Mouse (Mus musculus) left cerebral cortex, adult 9 months (tissue): ENCODE data around the gene Hist1h1t.
A peak's percentile ranks its signal among the peaks of the same experiment; 100 is the strongest.
"Not testable (repeated sequence)": the region's sequence is repeated elsewhere in the genome, so short reads cannot be mapped to it uniquely, and the experiment has no call there.

ENCODE experiments used
- DNase-seq, 2 experiments: peaks; one replicate each; pipeline ENCODE4 v3.0.0; 2022; ENCODE audit warnings: low spot score in 2 of 2

The Hist1h1t gene

DNA sequence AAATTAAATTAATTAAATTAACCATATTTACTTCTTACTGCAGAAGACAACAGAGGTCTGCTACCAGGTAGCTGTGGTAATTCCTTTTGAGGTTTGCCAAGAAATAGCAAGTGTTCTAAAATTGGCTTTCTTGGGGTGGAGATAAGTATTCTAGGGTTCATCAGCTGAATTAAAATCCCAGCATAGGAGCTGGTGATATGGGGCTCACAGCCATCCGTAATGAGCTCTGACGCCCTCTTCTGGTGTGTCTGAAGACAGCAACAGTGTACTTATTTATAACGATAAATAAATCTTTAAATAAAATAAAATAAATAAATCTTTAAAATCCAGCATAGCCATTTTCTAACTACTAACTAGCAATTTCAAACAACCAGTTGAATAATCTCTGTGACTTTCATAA, 4.2 kb downstream of the Hist1h1t start:
- DNase-seq, result no peak

DNA sequence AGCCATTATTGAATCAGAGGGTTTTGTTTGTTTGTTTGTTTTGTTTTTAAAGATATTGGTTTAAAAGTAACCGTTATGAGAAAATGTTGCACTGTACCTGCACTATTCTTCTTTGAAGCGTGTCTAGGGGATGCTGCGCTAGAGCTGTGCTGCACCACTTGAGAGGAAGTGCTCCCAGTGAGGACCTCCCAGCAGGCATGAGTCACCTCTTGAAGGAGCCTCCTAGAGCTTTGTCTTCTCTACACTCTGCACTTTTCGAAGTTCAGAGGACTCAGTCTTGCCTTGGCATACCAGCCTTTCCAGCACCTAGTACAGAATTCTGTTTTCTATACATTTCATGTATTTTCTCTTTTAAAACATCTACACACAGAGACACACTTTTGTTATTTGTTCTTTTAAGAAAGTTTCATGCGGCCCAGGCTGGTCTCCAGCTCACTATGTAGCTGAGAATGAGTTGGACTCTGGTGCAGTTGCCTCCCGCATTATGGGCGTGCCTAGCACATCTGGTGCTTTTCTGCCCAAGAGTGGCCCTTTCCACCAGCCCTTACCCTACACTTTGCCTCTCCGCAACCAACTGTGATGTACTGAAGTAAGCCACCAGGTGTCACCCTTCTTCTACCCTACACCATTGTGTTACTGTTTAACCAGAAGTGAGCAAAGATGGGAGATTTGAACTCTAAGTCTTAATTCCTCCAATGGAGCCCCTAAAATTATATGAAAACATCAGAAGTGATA, 5.3 kb downstream of the Hist1h1t start:
- DNase-seq, result peak in 1 of 2 experiments; percentile 89

GRCm38 (mm10) chr13:23702220-23702619, 6.6 kb downstream of the Hist1h1t start:
- DNase-seq, result no peak

GRCm38 (mm10) chr13:23702801-23703200, 7.2 kb downstream of the Hist1h1t start:
- not testable (repeated sequence) for DNase-seq

GRCm38 (mm10) chr13:23705751-23706356, 10.2 kb downstream of the Hist1h1t start:
- no peak for DNase-seq

DNA sequence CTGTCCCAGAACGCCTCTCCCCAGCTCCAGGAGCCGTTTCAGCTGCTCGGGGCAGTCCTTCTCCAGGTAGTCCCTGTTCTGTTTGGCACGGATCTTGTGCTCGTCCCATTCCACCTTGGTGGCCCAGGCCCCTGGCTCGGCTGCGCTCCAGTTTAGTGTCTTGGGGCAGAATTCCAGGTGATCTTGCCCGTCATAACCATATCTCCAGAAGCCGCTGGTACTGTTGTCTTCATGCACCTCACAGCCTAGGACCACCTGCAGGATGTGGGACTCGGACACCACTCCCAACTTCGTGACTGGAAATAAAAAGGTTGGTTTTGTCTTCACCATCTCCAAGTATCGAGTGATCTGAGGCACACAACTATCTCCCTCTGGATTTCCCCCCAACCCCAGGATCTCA, 11.2 kb downstream of the Hist1h1t start:
- no peak for DNase-seq

DNA sequence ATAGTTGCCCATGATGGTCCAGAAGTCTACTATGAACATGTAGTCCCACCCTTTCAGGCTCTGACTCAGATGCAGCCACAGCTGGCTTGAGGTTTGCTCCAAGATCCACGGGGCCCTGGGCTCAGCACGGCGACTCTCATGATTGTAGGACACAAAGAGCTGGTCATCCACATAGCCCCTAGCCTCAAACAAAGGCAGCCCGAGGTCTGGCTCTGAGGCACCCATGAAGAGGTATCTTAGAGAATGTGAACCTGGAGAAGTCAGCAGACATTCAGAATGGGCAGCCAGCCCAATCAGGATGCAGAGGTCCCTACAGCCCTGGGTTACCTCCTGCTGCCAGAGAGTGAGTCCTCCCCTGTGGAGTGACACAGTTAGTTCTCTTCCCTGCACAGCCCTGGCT, 12.4 kb downstream of the Hist1h1t start:
- no peak for DNase-seq

DNA sequence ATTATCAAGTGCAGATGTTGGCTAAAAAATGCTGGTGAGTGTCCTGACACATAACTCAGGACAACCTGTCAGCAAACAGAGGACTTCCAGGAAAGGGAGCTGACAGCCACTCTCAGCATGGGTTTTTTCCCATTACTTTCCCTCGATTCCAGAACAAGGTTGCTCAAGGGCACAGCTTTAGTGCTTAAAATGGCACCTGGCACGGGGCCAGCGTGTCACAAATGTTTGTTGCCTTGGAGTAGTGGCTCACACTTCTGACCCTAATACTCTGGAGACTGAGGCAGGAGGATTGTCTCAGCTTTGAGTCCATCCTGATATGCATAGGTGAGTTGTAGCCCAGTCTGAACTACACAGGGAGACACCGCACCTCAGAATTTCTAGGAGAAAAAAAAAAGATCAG, 13.0 kb downstream of the Hist1h1t start:
- no peak for DNase-seq

DNA sequence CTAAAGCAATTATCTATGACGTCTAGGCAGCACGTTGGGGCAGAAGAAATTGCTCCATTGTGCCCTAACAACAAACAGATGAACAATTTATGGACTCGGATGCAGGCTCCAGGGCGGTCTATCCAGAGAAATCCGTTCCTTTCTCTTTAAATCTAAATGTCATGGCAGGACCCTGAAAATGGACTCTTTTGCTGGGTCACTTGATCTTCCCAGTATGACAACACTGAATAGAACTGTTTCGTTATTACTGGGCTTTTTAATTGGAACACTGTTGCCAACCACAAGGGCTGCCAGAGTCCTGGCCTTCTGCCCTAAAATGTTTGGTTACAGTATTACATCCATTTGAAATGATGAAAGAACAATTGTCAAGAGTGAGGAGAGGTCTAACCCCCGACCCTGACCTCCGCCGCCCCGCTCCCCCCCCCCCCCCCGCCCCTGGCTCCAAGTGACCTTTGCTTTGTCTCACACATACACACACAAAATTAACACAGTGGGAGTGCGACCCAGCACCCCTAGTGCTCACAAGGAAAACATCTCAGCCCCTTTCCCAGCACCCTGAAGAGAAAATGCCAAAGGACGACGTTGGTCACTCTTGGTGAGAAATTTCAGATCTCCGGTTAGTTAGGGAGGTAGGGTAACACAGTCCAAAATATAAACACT, 14.2 kb downstream of the Hist1h1t start:
- DNase-seq, result no peak

GRCm38 (mm10) chr13:23710374-23711089, 14.9 kb downstream of the Hist1h1t start, which contains the start of gene Hfe:
TSS of gene Hfe (minus strand) at chr13:23710854.
- DNase-seq, result no peak

GRCm38 (mm10) chr13:23716261-23717042, 20.8 kb downstream of the Hist1h1t start:
- DNase-seq, result no peak

- no peak for DNase-seq
Observed at GRCm38 (mm10) chr13:23717176-23717575, 21.6 kb downstream of the Hist1h1t start.

DNA sequence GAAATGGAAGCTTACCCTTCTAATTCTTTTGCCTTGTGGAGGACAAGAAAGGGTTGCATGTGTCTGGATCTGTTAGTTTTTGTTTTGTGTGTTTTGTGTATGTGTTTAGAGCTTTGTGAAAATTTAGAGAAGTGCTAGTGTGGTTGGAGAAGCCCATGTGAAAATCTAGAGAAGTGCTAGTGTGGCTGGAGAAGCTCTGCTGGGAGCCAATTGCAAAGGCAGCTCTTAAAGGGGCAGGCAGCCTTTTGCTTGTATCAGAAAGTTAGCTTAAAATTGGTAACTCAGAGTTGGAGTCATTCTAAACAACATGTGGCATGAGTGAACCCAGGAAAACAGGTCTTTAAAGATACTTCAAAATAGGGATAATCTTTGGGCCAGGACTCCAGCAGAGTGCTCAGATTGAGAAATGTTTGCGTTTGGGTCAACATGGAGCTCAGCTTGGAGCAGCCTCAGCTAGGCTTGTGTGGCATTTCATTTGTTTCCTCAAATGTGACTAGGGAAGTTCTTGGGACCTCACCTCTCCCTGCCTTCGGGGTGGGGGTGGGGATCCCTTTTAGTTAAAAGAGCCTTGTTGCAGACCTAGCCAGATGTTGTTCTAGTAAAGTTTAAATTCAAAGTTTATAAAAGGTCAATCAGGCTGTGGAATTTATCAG, 22.1 kb downstream of the Hist1h1t start:
- DNase-seq, result not testable (repeated sequence)

- no peak for DNase-seq
Observed at GRCm38 (mm10) chr13:23724239-23724638, 28.6 kb downstream of the Hist1h1t start.

DNA sequence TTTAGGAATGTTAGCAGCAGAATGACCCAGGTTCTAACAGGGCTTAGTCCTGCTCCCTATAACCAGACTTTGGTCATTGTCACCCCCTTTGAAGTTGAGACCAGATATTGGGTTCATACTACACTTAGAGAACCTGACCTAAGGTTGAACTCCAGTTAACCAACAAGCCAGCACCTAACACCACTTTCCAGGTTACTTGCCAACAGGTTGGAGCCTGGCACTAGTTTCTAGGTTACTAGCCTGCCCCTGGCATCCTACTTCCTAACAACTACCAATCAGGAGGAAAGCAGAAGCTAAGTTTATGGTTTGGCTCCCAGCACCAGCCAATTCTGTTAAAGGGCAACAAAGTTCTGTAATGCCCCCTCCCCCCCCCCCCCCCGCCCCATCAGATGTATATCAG, 29.6 kb downstream of the Hist1h1t start:
- no peak for DNase-seq

GRCm38 (mm10) chr13:23728472-23729191, 33.0 kb downstream of the Hist1h1t start:
- DNase-seq, result no peak

GRCm38 (mm10) chr13:23729192-23729525, 33.5 kb downstream of the Hist1h1t start:
- DNase-seq, result no peak

- DNase-seq, result no peak
Observed at GRCm38 (mm10) chr13:23729706-23730105, 34.1 kb downstream of the Hist1h1t start.

- DNase-seq, result no peak
Observed at GRCm38 (mm10) chr13:23730479-23730878, 34.9 kb downstream of the Hist1h1t start.

GRCm38 (mm10) chr13:23732156-23732804, 36.7 kb downstream of the Hist1h1t start:
- DNase-seq, result peak in 1 of 2 experiments; percentile 38
